Mouse (Mus musculus) stomach, postnatal 0 days (tissue): ENCODE results near the gene Ctsa. TPM values are rescaled to one million over a fixed set of nuclear protein-coding genes. Genes with fewer than 3 reads are reported as not detected.
"Not testable (repeated sequence)": the region's sequence is repeated elsewhere in the genome, so short reads cannot be mapped to it uniquely, and the experiment has no call there.

Experiments used
- ATAC-seq: fragments of 200-750 bp; cut with Nextera tagmentation; 2 replicates; pipeline ENCODE4 v1.8.0; 2017; ENCODE audit not compliant: low FRiP score, low TSS enrichment
- DNase-seq: peaks from one replicate; pipeline ENCODE4 v3.0.0-alpha.2; 2016; ENCODE audit warnings: low spot score
- H3K27ac ChIP-seq: fragments of 300-500 bp; sonication (generic); replicated peaks from 2 replicates; pipeline ENCODE4 v1.5.1; 2014; ENCODE audit warnings: mild to moderate bottlenecking, control low read depth
- H3K27me3 ChIP-seq: fragments of 300-500 bp; sonication (generic); 2 replicates; pipeline ENCODE4 v1.6.1; 2014; ENCODE audit warnings: low read length; ENCODE audit not compliant: control insufficient read depth, insufficient read depth
- H3K36me3 ChIP-seq: fragments of 300-500 bp; sonication (generic); 2 replicates; pipeline ENCODE4 v1.6.1; 2014; ENCODE audit warnings: low read length, mixed read lengths; ENCODE audit not compliant: control insufficient read depth, insufficient read depth
- H3K4me1 ChIP-seq: fragments of 300-500 bp; sonication (generic); replicated peaks from 2 replicates; pipeline ENCODE4 v1.6.1; 2014; ENCODE audit warnings: antibody characterized with exemption; ENCODE audit not compliant: control insufficient read depth, insufficient read depth
- H3K4me2 ChIP-seq: fragments of 300-500 bp; sonication (generic); replicated peaks from 2 replicates; pipeline ENCODE4 v1.6.1; 2014; ENCODE audit warnings: low read depth, mild to moderate bottlenecking, control low read depth, moderate library complexity
- H3K4me3 ChIP-seq: fragments of 300-500 bp; sonication (generic); 2 replicates; pipeline ENCODE4 v1.5.1; 2014; ENCODE audit warnings: low read depth, low read length, control low read depth
- H3K9ac ChIP-seq: fragments of 300-500 bp; sonication (generic); 2 replicates; pipeline ENCODE4 v1.6.1; 2014; ENCODE audit warnings: mild to moderate bottlenecking, low read length, control low read depth, mixed read lengths
- H3K9me3 ChIP-seq: fragments of 300-500 bp; sonication (generic); 2 replicates; pipeline ENCODE4 v1.6.1; 2016; ENCODE audit warnings: low read length; ENCODE audit not compliant: control insufficient read depth
- CTCF ChIP-seq: IDR thresholded peaks from 2 replicates; pipeline ENCODE4 v1.5.1; 2016; ENCODE audit warnings: antibody characterized with exemption, low read depth, mild to moderate bottlenecking, moderate library complexity
- EP300 ChIP-seq: optimal IDR thresholded peaks from 2 replicates; pipeline ENCODE3; 2016; ENCODE audit warnings: antibody characterized with exemption
- WGBS: fragments of 180-500 bp; shearing (Covaris S2); extraction: QIAGEN DNeasy Blood & Tissue Kit; methylation state at CpG from one replicate; pipeline ENCODE4 v1.1.7; 2014; 5-methylcytosine and 5-hydroxymethylcytosine counted together
- polyA plus RNA-seq: library from polyadenylated mRNA; unstranded; fragments of >200 nt; fragmentation: Nextera tagmentation; extraction: Ambion mirVana; gene quantifications from 2 replicates; pipeline ENCODE4 v1.2.1, GENCODE M21; 2015

Gene Ctsa
- polyA plus RNA-seq, 1 experiment from 2014 or later: 107 TPM

DNA sequence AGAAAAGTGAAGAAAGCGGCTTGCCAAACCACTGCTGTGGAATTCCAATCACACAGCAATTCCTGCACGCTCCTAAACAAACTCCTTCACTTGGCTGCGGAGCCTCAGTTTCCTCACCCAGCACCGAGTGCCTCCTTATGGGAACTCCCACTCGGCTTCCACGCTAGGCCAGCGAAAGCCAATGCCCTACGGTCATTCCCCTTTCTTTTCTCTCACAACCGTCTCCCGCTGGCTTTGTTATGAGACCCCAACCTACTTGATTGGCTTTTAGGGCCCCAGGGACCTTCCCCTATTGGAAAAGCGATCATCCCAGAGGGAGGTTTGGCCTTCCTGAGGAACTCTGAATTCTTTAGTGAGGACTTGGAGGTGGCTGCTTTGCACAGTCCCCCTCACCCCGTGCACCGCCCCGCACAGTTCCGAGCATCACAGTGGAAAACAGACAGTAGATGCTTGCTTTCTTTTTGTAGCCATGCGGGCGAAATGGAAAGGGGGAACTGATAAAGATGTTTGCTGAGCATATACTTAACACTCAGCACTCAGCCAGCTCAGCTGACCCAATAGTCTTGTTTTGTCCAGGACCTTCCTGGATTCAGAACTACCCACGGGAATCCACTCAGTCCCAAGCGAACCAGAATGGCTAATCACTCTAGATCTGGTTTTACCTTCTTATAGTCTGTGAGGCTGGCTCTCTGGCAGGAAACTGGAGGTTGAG lies 25.3 kb downstream of the Ctsa start:
- Histone ChIP-seq H3K27ac (0 out of 2 replicates have a peak overlapping the region, but pooled peaks have one; percentile 45), H3K9me3 (no peaks in the 10 kb centered on the region), H3K36me3 (no peaks in the 10 kb centered on the region), H3K4me3 (peak overlapping the region; percentile 54), H3K4me2 (peak overlapping the region; percentile 82), H3K9ac (no peak overlapping the region; the same call in 1 of the 2 replicates), H3K4me1 (peaks cover 8% of the 10 kb centered on the region; the same call in 1 of the 2 replicates), H3K27me3 (no peaks in the 10 kb centered on the region)
- TF ChIP-seq EP300: no peak
- TF ChIP-seq CTCF: no peak
- ATAC-seq (no peak), DNase-seq (no peak)
- WGBS: 18% methylated on average over 19 of the region's 19 CpGs

GRCm38 (mm10) chr2:164859155-164859554 lies 26.5 kb downstream of the Ctsa start:
- DNase-seq: no peak
- H3K36me3 ChIP-seq: no peaks in the 10 kb centered on the region
- WGBS: 77% methylated on average over 2 of the region's 2 CpGs
- ATAC-seq: no peak
- H3K9ac ChIP-seq: no peak overlapping the region
- H3K4me3 ChIP-seq: no peak overlapping the region
- TF ChIP-seq CTCF: no peak
- no peak for TF ChIP-seq EP300
- no peaks in the 10 kb centered on the region for H3K9me3 ChIP-seq
- H3K27ac ChIP-seq: no peak overlapping the region
- H3K27me3 ChIP-seq: no peaks in the 10 kb centered on the region
- no peak overlapping the region for H3K4me2 ChIP-seq
- peaks cover 8% of the 10 kb centered on the region; the same call in 1 of the 2 replicates for H3K4me1 ChIP-seq

DNA sequence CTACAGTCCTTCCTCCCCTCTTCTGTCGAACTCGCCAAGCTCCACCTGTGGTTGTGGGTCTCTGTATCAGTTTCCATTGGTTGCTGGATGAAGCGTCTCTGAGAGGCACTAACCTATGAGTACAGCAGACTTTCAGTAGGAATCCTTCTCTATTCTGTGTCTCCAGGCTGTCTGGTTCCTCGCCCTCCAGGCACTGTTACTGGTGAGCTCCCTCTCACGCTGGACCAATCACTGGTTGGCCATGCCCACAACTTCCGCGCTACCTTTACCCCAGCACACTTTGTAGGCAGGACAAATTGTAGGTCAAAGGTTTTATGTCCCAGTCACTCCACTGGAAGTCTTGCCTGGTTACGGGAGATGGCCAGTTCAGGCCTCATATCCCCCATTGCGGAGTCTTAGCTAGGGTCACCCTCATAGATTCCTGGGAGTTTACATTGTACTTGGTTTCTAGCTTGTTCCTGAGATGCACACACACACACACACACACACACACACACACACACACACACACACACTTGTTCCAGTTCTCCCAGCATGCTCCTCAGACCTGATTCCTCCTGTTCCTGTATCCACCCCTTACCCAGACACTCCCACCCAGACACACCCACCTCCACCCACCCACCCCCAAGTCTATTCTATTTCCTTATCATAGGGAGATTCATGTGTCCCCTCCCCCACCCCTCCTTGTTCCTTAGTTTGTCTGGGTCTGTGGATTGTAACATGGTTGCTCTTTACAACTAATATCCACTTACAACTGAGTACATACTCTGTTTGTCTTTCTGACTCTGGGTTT lies 27.2 kb downstream of the Ctsa start:
- H3K4me1 ChIP-seq: peaks cover 8% of the 10 kb centered on the region; the same call in 1 of the 2 replicates
- TF ChIP-seq EP300 (no peak), CTCF (no peak)
- ATAC-seq (peak; percentile 53), DNase-seq (peak; percentile 30)
- H3K9me3 ChIP-seq: no peaks in the 10 kb centered on the region
- no peak overlapping the region for H3K9ac ChIP-seq
- no peak overlapping the region for H3K27ac ChIP-seq
- H3K36me3 ChIP-seq: no peaks in the 10 kb centered on the region
- no peaks in the 10 kb centered on the region for H3K27me3 ChIP-seq
- H3K4me3 ChIP-seq: no peak overlapping the region
- 68% methylated on average over 9 of the region's 9 CpGs for WGBS
- H3K4me2 ChIP-seq: no peak overlapping the region

GRCm38 (mm10) chr2:164861094-164861493 lies 28.4 kb downstream of the Ctsa start:
- TF ChIP-seq CTCF: no peak
- Histone ChIP-seq H3K9me3 (no peaks in the 10 kb centered on the region), H3K36me3 (no peaks in the 10 kb centered on the region), H3K4me1 (peaks cover 8% of the 10 kb centered on the region; the same call in 1 of the 2 replicates), H3K9ac (no peak overlapping the region), H3K4me2 (no peak overlapping the region), H3K27me3 (no peaks in the 10 kb centered on the region), H3K27ac (no peak overlapping the region), H3K4me3 (no peak overlapping the region)
- ATAC-seq (no peak), DNase-seq (no peak)
- WGBS: 44% methylated on average over 4 of the region's 4 CpGs

GRCm38 (mm10) chr2:164862179-164862861 lies 29.6 kb downstream of the Ctsa start:
- H3K4me2 ChIP-seq: no peak overlapping the region
- no peak overlapping the region for H3K4me3 ChIP-seq
- 21% methylated on average over 9 of the region's 9 CpGs for WGBS
- peak; percentile 81; the same call in 1 of the 2 replicates for ATAC-seq
- no peaks in the 10 kb centered on the region for H3K27me3 ChIP-seq
- H3K27ac ChIP-seq: peak overlapping the region; percentile 75
- TF ChIP-seq CTCF: no peak
- TF ChIP-seq EP300: peak; percentile 32
- no peaks in the 10 kb centered on the region for H3K9me3 ChIP-seq
- no peaks in the 10 kb centered on the region for H3K36me3 ChIP-seq
- no peak overlapping the region for H3K9ac ChIP-seq
- peak; percentile 59 for DNase-seq
- H3K4me1 ChIP-seq: peaks cover 4% of the 10 kb centered on the region

DNA sequence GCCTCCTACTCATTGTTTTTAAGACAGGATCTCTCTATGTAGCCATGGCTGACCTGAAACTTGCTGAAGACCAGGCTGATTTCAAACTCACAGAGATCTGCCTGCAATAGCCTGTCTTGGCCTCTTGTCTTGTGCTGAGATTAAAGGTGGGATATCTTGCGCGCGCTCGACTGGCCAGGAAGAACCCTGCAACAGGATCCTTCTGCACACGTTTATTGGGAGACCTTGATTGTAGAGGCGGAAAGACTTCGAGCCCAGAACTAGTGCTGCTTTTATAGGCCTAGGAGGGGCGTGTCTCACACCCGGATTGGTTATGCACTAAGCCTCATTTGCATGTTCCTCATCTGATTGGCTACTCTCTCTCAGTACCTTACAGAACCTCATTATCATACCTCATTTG lies 30.7 kb downstream of the Ctsa start:
- H3K27me3 ChIP-seq, H3K27ac ChIP-seq, H3K4me3 ChIP-seq, H3K9me3 ChIP-seq, H3K4me2 ChIP-seq, H3K4me1 ChIP-seq, H3K9ac ChIP-seq, H3K36me3 ChIP-seq, ATAC-seq, DNase-seq: not testable (repeated sequence)
- WGBS: 96% methylated on average over 7 of the region's 9 CpGs
